Mouse (Mus musculus) neural tube, embryonic 11.5 days (tissue): ENCODE results near the gene Camk1g. TPM values are rescaled to one million over a fixed set of nuclear protein-coding genes. Genes with fewer than 3 reads are reported as not detected.

Source experiments
- ATAC-seq: fragments of 200-750 bp; cut with Nextera tagmentation; 2 replicates; pipeline ENCODE4 v1.8.0; 2017; ENCODE audit warnings: moderate number of reproducible peaks, mild to moderate bottlenecking, moderate TSS enrichment, moderate library complexity; ENCODE audit not compliant: insufficient read depth, low FRiP score, low TSS enrichment
- DNase-seq: peaks from one replicate; pipeline ENCODE4 v3.0.0-alpha.2; 2015; ENCODE audit warnings: low spot score
- H3K27ac ChIP-seq: fragments of 300-500 bp; sonication (generic); 2 replicates; pipeline ENCODE4 v1.5.1; 2014; ENCODE audit warnings: low read depth, mild to moderate bottlenecking, low read length
- H3K27me3 ChIP-seq: fragments of 300-500 bp; sonication (generic); 2 replicates; pipeline ENCODE4 v1.6.1; 2014; ENCODE audit warnings: mild to moderate bottlenecking, low read length, mixed read lengths; ENCODE audit not compliant: control insufficient read depth, insufficient read depth
- H3K36me3 ChIP-seq: fragments of 300-500 bp; sonication (generic); 2 replicates; pipeline ENCODE4 v1.6.1; 2014; ENCODE audit warnings: mild to moderate bottlenecking, low read length, moderate library complexity, mixed read lengths; ENCODE audit not compliant: control insufficient read depth, insufficient read depth
- H3K4me1 ChIP-seq: fragments of 300-500 bp; sonication (generic); 2 replicates; pipeline ENCODE4 v1.6.1; 2014; ENCODE audit warnings: low read length, mixed read lengths; ENCODE audit not compliant: control insufficient read depth, insufficient read depth
- H3K4me2 ChIP-seq: fragments of 300-500 bp; sonication (generic); 2 replicates; pipeline ENCODE4 v1.6.1; 2014; ENCODE audit warnings: low read depth, mild to moderate bottlenecking, moderate library complexity
- H3K4me3 ChIP-seq: fragments of 300-500 bp; sonication (generic); 2 replicates; pipeline ENCODE4 v1.5.1; 2014; ENCODE audit warnings: low read depth, low read length
- H3K9ac ChIP-seq: fragments of 300-500 bp; sonication (generic); 2 replicates; pipeline ENCODE4 v1.6.1; 2014; ENCODE audit warnings: mild to moderate bottlenecking, low read length
- H3K9me3 ChIP-seq: fragments of 300-500 bp; sonication (generic); 2 replicates; pipeline ENCODE4 v1.6.1; 2016; ENCODE audit warnings: low read length; ENCODE audit not compliant: control insufficient read depth
- WGBS: fragments of 180-500 bp; shearing (Covaris S2); extraction: QIAGEN DNeasy Blood & Tissue Kit; methylation state at CpG from one replicate; pipeline ENCODE4 v1.1.7; 2014; 5-methylcytosine and 5-hydroxymethylcytosine counted together
- polyA plus RNA-seq: library from polyadenylated mRNA; unstranded; fragments of >200 nt; fragmentation: Nextera tagmentation; extraction: Ambion mirVana; gene quantifications from 2 replicates; pipeline ENCODE4 v1.2.1, GENCODE M21; 2014

Gene Camk1g
- polyA plus RNA-seq, 1 experiment from 2014 or later = 13.3 TPM

DNA sequence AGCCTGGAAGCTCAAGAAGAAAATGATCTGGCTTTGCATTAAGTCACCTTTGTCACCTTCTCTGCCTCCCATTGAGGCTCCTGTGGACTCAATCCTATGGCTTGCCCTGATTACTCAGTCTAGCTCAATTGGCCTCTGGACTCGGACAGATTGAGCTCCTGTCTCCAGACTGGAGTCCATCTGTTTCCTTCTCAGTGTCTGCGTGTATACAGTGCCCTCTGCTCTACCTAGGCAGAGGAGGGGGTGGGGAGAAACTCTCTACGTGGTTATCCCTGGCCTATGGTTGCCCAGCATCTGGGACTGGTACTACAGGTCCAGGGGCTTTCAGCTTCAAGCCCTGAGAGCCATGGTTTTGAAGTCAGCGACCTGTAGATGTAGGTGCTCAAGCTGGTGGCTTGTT lies 26.2 kb downstream of the Camk1g start:
- Histone ChIP-seq H3K27ac (no peak overlapping the region), H3K9me3 (no peaks in the 10 kb centered on the region), H3K27me3 (no peaks in the 10 kb centered on the region), H3K9ac (no peak overlapping the region), H3K4me1 (no peaks in the 10 kb centered on the region), H3K4me3 (no peak overlapping the region), H3K36me3 (no peaks in the 10 kb centered on the region), H3K4me2 (no peak overlapping the region)
- WGBS = 70% methylated on average over 4 of the region's 4 CpGs
- DNase-seq (no peak), ATAC-seq (no peak)

GRCm38 (mm10) chr1:193342198-193342946 lies 27.7 kb downstream of the Camk1g start:
- ATAC-seq = no peak
- Histone ChIP-seq H3K27me3 (no peaks in the 10 kb centered on the region), H3K4me2 (no peak overlapping the region), H3K36me3 (no peaks in the 10 kb centered on the region), H3K27ac (no peak overlapping the region), H3K4me1 (no peaks in the 10 kb centered on the region), H3K9ac (no peak overlapping the region), H3K9me3 (no peaks in the 10 kb centered on the region), H3K4me3 (no peak overlapping the region)
- DNase-seq = no peak
- WGBS = 85% methylated on average over 5 of the region's 5 CpGs

DNA sequence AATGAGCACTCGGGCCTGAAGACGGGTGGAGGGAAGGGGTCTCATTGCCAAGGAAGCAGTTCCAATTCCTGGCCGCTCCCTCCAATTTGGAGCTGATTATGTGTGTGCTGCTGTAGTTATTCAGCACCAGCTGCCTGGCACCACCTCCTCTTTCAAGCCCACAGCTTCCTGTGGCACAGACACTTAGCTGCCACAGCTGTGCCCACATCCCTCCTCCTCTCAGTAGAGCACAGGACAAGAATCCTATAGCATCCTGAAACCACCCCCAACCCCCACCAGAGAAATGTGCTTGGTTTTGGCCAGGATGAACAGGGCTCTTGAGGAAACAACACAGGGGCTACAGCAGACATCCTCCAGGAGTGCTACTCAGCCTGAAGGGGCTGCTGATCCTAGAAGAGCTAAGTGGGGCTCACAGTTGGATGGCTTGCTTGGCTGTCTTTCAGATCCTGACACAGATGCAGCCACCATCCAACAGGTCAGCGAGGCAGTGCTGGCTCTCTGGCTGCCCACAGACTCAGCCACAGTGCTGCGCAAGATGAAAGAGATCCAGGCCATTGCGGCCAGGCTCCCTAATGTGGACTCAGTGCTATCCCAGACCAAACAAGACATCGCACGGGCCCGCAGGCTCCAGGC lies 31.6 kb downstream of the Camk1g start:
- H3K4me1 ChIP-seq = no peaks in the 10 kb centered on the region
- no peaks in the 10 kb centered on the region for H3K9me3 ChIP-seq
- DNase-seq (no peak), ATAC-seq (no peak)
- no peak overlapping the region for H3K27ac ChIP-seq
- WGBS = 81% methylated on average over 9 of the region's 9 CpGs
- no peak overlapping the region for H3K4me2 ChIP-seq
- no peaks in the 10 kb centered on the region for H3K36me3 ChIP-seq
- H3K4me3 ChIP-seq = no peak overlapping the region
- no peak overlapping the region for H3K9ac ChIP-seq
- H3K27me3 ChIP-seq = no peaks in the 10 kb centered on the region

DNA sequence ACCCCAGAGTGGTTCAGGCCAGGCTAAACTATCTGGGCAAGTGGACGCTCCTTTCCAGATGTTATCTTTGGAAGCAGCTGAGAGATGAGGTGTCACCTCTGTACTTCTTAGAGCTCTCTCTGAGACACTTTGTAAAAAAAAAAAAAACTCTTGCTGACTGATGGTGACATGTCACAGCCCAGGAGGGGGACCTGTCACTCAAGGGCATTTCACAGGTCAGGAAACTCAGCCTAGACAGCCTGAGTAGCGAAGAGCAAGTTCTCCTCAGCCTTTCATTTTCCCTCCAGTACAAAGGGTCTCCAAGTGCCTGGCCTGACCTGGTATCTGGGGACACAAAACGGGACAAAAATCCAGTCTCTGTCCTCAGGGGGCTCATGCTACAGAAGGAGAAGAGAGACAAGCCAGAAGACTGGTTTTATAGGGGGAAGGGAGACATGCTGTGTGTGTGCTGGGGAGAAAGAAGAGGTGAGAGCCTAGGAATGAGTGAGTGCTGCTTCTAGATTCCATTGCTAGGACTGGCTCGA lies 32.2 kb downstream of the Camk1g start:
- DNase-seq = no peak
- no peak for ATAC-seq

DNA sequence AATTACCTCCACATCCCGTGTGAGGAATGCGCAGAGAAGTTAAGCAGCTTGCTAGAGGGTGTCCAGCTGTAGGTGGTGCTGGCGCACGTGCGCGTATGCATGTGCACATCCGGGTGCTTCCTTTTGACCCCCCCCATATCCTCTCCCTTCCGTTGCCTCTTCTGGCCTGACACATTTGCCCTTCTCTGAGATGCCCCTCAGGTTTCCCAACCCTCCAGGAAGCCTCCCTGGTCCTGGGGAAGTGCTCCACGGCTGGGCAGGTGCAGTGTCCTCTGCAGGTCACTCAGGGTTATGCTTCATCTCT lies 33.1 kb downstream of the Camk1g start:
- H3K27me3 ChIP-seq = no peaks in the 10 kb centered on the region
- H3K27ac ChIP-seq = no peak overlapping the region
- H3K9me3 ChIP-seq = no peaks in the 10 kb centered on the region
- no peak overlapping the region for H3K9ac ChIP-seq
- DNase-seq (no peak), ATAC-seq (no peak)
- H3K4me2 ChIP-seq = no peak overlapping the region
- WGBS = 82% methylated on average over 9 of the region's 9 CpGs
- no peaks in the 10 kb centered on the region for H3K36me3 ChIP-seq
- no peaks in the 10 kb centered on the region for H3K4me1 ChIP-seq
- H3K4me3 ChIP-seq = no peak overlapping the region

More for the DNA sequence above, 32.2 kb downstream of the Camk1g start:
- no peaks in the 10 kb centered on the region for H3K27me3 ChIP-seq
- no peaks in the 10 kb centered on the region for H3K36me3 ChIP-seq
- no peak overlapping the region for H3K4me3 ChIP-seq
- no peaks in the 10 kb centered on the region for H3K9me3 ChIP-seq
- H3K4me2 ChIP-seq = no peak overlapping the region
- H3K4me1 ChIP-seq = no peaks in the 10 kb centered on the region
- H3K9ac ChIP-seq = no peak overlapping the region
- H3K27ac ChIP-seq = no peak overlapping the region
- 64% methylated on average over 4 of the region's 4 CpGs for WGBS

- Histone ChIP-seq H3K27ac (no peak overlapping the region), H3K27me3 (no peaks in the 10 kb centered on the region), H3K4me1 (no peaks in the 10 kb centered on the region), H3K4me3 (no peak overlapping the region), H3K36me3 (no peaks in the 10 kb centered on the region), H3K9ac (no peak overlapping the region), H3K9me3 (no peaks in the 10 kb centered on the region), H3K4me2 (no peak overlapping the region)
- no peak for ATAC-seq
- DNase-seq = no peak
- 88% methylated on average over 7 of the region's 7 CpGs for WGBS
Measured at GRCm38 (mm10) chr1:193336122-193337017, 33.7 kb downstream of the Camk1g start.

DNA sequence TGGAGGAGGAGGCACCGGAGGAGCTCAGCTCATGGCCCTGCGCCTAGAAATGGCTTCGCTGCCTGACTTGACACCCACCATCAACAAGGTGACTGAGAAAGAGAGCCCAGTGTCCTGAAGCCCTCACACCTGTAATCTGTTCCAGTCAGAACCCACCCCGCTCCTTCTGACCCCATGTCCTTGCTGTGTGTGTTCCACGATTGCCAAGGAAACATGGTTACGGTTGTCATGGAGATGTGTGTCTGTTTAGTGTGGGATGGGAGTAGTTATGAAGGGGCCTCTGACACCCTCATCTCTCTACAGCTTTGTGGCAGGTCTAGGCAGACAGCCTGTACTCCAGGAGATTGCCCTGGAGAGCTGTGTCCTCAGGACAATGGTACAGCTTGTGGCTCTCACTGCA lies 35.6 kb downstream of the Camk1g start:
- Histone ChIP-seq H3K4me2 (no peak overlapping the region), H3K4me1 (no peaks in the 10 kb centered on the region), H3K27me3 (no peaks in the 10 kb centered on the region), H3K9ac (no peak overlapping the region), H3K27ac (no peak overlapping the region), H3K9me3 (no peaks in the 10 kb centered on the region), H3K36me3 (no peaks in the 10 kb centered on the region), H3K4me3 (no peak overlapping the region)
- WGBS = 84% methylated on average over 6 of the region's 6 CpGs
- no peak for DNase-seq
- ATAC-seq = no peak

GRCm38 (mm10) chr1:193333776-193334175 lies 36.3 kb downstream of the Camk1g start:
- ATAC-seq (no peak), DNase-seq (no peak)
- 81% methylated on average over 3 of the region's 3 CpGs for WGBS
- no peak overlapping the region for H3K4me3 ChIP-seq
- no peak overlapping the region for H3K4me2 ChIP-seq
- H3K36me3 ChIP-seq = no peaks in the 10 kb centered on the region
- no peak overlapping the region for H3K27ac ChIP-seq
- no peaks in the 10 kb centered on the region for H3K4me1 ChIP-seq
- H3K9me3 ChIP-seq = no peaks in the 10 kb centered on the region
- H3K9ac ChIP-seq = no peak overlapping the region
- no peaks in the 10 kb centered on the region for H3K27me3 ChIP-seq
